Mouse (Mus musculus): ENCODE measurements around the gene Creb5. TPM values are rescaled to one million over a fixed set of nuclear protein-coding genes. Genes with fewer than 3 reads are reported as not detected.

Creb5 gene
- polyA plus RNA-seq, 1 experiment = 2.3 TPM

GRCm38 (mm10) chr6:53549409-53549808 is 262.3 kb downstream of the Creb5 start:
- H3K4me3 ChIP-seq (ENCODE audit: insufficient read depth, low read length) = no peak overlapping the region
- H3K27ac ChIP-seq (ENCODE audit: insufficient read depth, low read length) = no peak overlapping the region
- H3K4me1 ChIP-seq (ENCODE audit: control insufficient read depth, insufficient read depth, low read length) = no peaks in the 10 kb centered on the region
- no peak for TF ChIP-seq CTCF (IDR thresholded peaks at IDR 0.05; ENCODE audit: extremely low read depth, insufficient read depth, low read length)
- no peak for TF ChIP-seq POLR2A (IDR thresholded peaks at IDR 0.05; ENCODE audit: extremely low read depth, insufficient read depth, low read length)

GRCm38 (mm10) chr6:53556050-53556449 is 269.0 kb downstream of the Creb5 start:
- Histone ChIP-seq H3K4me3 (ENCODE audit: insufficient read depth, low read length) (no peak overlapping the region), H3K4me1 (ENCODE audit: control insufficient read depth, insufficient read depth, low read length) (no peaks in the 10 kb centered on the region), H3K27ac (ENCODE audit: insufficient read depth, low read length) (no peak overlapping the region)
- TF ChIP-seq CTCF (IDR thresholded peaks at IDR 0.05; ENCODE audit: extremely low read depth, insufficient read depth, low read length) = no peak
- TF ChIP-seq POLR2A (IDR thresholded peaks at IDR 0.05; ENCODE audit: extremely low read depth, insufficient read depth, low read length) = no peak

- Histone ChIP-seq H3K27ac (ENCODE audit: insufficient read depth, low read length) (no peak overlapping the region), H3K4me1 (ENCODE audit: control insufficient read depth, insufficient read depth, low read length) (no peaks in the 10 kb centered on the region), H3K4me3 (ENCODE audit: insufficient read depth, low read length) (no peak overlapping the region)
- TF ChIP-seq CTCF (IDR thresholded peaks at IDR 0.05; ENCODE audit: extremely low read depth, insufficient read depth, low read length) (no peak), POLR2A (IDR thresholded peaks at IDR 0.05; ENCODE audit: extremely low read depth, insufficient read depth, low read length) (no peak)
These were observed 273.9 kb downstream of the Creb5 start for GRCm38 (mm10) chr6:53560928-53561327.

- no peak overlapping the region for H3K4me3 ChIP-seq (ENCODE audit: insufficient read depth, low read length)
- H3K4me1 ChIP-seq (ENCODE audit: control insufficient read depth, insufficient read depth, low read length) = no peaks in the 10 kb centered on the region
- TF ChIP-seq POLR2A (IDR thresholded peaks at IDR 0.05; ENCODE audit: extremely low read depth, insufficient read depth, low read length) (no peak), CTCF (IDR thresholded peaks at IDR 0.05; ENCODE audit: extremely low read depth, insufficient read depth, low read length) (no peak)
- H3K27ac ChIP-seq (ENCODE audit: insufficient read depth, low read length) = no peak overlapping the region
These were observed 275.5 kb downstream of the Creb5 start for GRCm38 (mm10) chr6:53562586-53562985.

GRCm38 (mm10) chr6:53563546-53564185 is 276.6 kb downstream of the Creb5 start:
- no peak overlapping the region for H3K27ac ChIP-seq (ENCODE audit: insufficient read depth, low read length)
- no peaks in the 10 kb centered on the region for H3K4me1 ChIP-seq (ENCODE audit: control insufficient read depth, insufficient read depth, low read length)
- no peak overlapping the region for H3K4me3 ChIP-seq (ENCODE audit: insufficient read depth, low read length)
- TF ChIP-seq POLR2A (IDR thresholded peaks at IDR 0.05; ENCODE audit: extremely low read depth, insufficient read depth, low read length) (no peak), CTCF (IDR thresholded peaks at IDR 0.05; ENCODE audit: extremely low read depth, insufficient read depth, low read length) (no peak)

- Histone ChIP-seq H3K4me3 (ENCODE audit: insufficient read depth, low read length) (no peak overlapping the region), H3K27ac (ENCODE audit: insufficient read depth, low read length) (no peak overlapping the region), H3K4me1 (ENCODE audit: control insufficient read depth, insufficient read depth, low read length) (no peaks in the 10 kb centered on the region)
- TF ChIP-seq CTCF (IDR thresholded peaks at IDR 0.05; ENCODE audit: extremely low read depth, insufficient read depth, low read length) (no peak), POLR2A (IDR thresholded peaks at IDR 0.05; ENCODE audit: extremely low read depth, insufficient read depth, low read length) (no peak)
These were observed 282.4 kb downstream of the Creb5 start for GRCm38 (mm10) chr6:53569436-53569835.

- H3K4me1 ChIP-seq (ENCODE audit: control insufficient read depth, insufficient read depth, low read length) = no peaks in the 10 kb centered on the region
- no peak overlapping the region for H3K4me3 ChIP-seq (ENCODE audit: insufficient read depth, low read length)
- TF ChIP-seq POLR2A (IDR thresholded peaks at IDR 0.05; ENCODE audit: extremely low read depth, insufficient read depth, low read length) (no peak), CTCF (IDR thresholded peaks at IDR 0.05; ENCODE audit: extremely low read depth, insufficient read depth, low read length) (no peak)
- H3K27ac ChIP-seq (ENCODE audit: insufficient read depth, low read length) = no peak overlapping the region
These were observed 283.8 kb downstream of the Creb5 start for GRCm38 (mm10) chr6:53570906-53571305.

- Histone ChIP-seq H3K27ac (ENCODE audit: insufficient read depth, low read length) (no peak overlapping the region), H3K4me1 (ENCODE audit: control insufficient read depth, insufficient read depth, low read length) (no peaks in the 10 kb centered on the region), H3K4me3 (ENCODE audit: insufficient read depth, low read length) (no peak overlapping the region)
- TF ChIP-seq POLR2A (IDR thresholded peaks at IDR 0.05; ENCODE audit: extremely low read depth, insufficient read depth, low read length) = no peak
These were observed 284.6 kb downstream of the Creb5 start for GRCm38 (mm10) chr6:53571571-53572122.

GRCm38 (mm10) chr6:53572456-53572855 is 285.4 kb downstream of the Creb5 start:
- Histone ChIP-seq H3K4me1 (ENCODE audit: control insufficient read depth, insufficient read depth, low read length) (no peaks in the 10 kb centered on the region), H3K27ac (ENCODE audit: insufficient read depth, low read length) (no peak overlapping the region), H3K4me3 (ENCODE audit: insufficient read depth, low read length) (no peak overlapping the region)
- TF ChIP-seq CTCF (IDR thresholded peaks at IDR 0.05; ENCODE audit: extremely low read depth, insufficient read depth, low read length) (no peak), POLR2A (IDR thresholded peaks at IDR 0.05; ENCODE audit: extremely low read depth, insufficient read depth, low read length) (no peak)

GRCm38 (mm10) chr6:53572979-53573710 is 286.1 kb downstream of the Creb5 start:
- Histone ChIP-seq H3K4me1 (ENCODE audit: control insufficient read depth, insufficient read depth, low read length) (no peaks in the 10 kb centered on the region), H3K27ac (ENCODE audit: insufficient read depth, low read length) (no peak overlapping the region), H3K4me3 (ENCODE audit: insufficient read depth, low read length) (peak overlapping the region; percentile 3; the same call in 1 of the 2 replicates)
- TF ChIP-seq CTCF (IDR thresholded peaks at IDR 0.05; ENCODE audit: extremely low read depth, insufficient read depth, low read length) (no peak), POLR2A (IDR thresholded peaks at IDR 0.05; ENCODE audit: extremely low read depth, insufficient read depth, low read length) (peak; percentile 44; the same call in 1 of the 2 replicates)

Measured in cortical plate, adult 2 months (tissue).